In the genomic region with DNA sequence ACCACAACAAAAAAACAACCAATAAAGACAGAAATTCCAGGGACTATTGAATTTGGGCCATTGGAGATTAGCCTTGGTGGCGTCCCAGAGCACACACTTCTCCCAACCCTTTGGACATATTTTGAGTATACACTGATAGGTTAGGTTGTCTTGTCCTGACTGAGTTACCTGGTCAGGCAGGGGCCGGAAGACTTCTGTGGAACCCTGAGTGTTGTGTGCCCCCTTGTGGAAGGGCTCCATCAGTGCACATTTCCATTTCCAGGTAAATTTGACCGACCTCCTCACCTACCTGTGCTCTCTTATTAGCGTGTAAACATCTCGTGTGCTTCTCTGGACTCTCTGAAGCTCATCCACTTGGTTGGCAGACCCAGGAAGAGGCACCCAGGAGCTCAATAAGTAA, we compare ENCODE assay signal across 9 mouse cellular contexts. TPM values are rescaled to one million over a fixed set of nuclear protein-coding genes. Genes with fewer than 3 reads are reported as not detected.
DNase-seq lines count a peak whose midpoint lies in the region; ATAC-seq lines count a peak whose summit lies in the region.
"Had no signal": no experiment of that assay in that cellular context is flagged by ENCODE, and none has a peak within 500 bp of the region (broad histone marks: within the 10 kb centered on the region; RNA-seq: fewer than 3 reads in every experiment).

No protein-coding gene starts in this region.

- no peak overlapping the region for H3K27ac ChIP-seq in neural tube, embryonic 15.5 days (replicated peaks)

- H3K9ac ChIP-seq in neural tube, embryonic 15.5 days (replicated peaks), result no peak overlapping the region

- no peaks in the 10 kb centered on the region for H3K27me3 ChIP-seq in neural tube, embryonic 15.5 days (replicated peaks)

- peaks cover 20% of the 10 kb centered on the region for H3K4me1 ChIP-seq in neural tube, embryonic 15.5 days

- no peaks in the 10 kb centered on the region for H3K36me3 ChIP-seq in neural tube, embryonic 15.5 days

- H3K4me3 ChIP-seq in neural tube, embryonic 15.5 days (replicated peaks), result no peak overlapping the region

- DNase-seq in cerebellum, adult 11 months, result peak; percentile 28
- peak; percentile 45 for DNase-seq in neural tube, embryonic 10.5 days (ENCODE audit: extremely low spot score, low spot score)
- peak; percentile 76 for DNase-seq in cerebellum, postnatal 10 days
- peak; percentile 71 for DNase-seq in kidney, adult 9 months
- DNase-seq in right cerebral cortex, postnatal 10 days (ENCODE audit: low spot score in 2 of 2), result no peak

- H3K9me3 ChIP-seq in neural tube, embryonic 15.5 days (replicated peaks), result no peaks in the 10 kb centered on the region

- H3K4me2 ChIP-seq in neural tube, embryonic 15.5 days, result no peak overlapping the region

- WGBS in neural tube, embryonic 15.5 days, result 30% methylated on average over 5 of the region's 5 CpGs

- no peak for ATAC-seq in cerebellum, adult (ENCODE audit: insufficient number of reproducible peaks, low FRiP score, low TSS enrichment)
- ATAC-seq in neural tube, embryonic 15.5 days (ENCODE audit: low FRiP score), result no peak
- peak; percentile 73 for ATAC-seq in megakaryocyte progenitor cell, adult 5-6 weeks (replicated peaks; ENCODE audit: poor library complexity)

RNA-seq across cellular contexts. Expression of a gene that starts 9.3 kb away (rescaled TPM):
- polyA plus RNA-seq in neural tube, embryonic 15.5 days (2015; fragmentation: Nextera tagmentation; extraction: Ambion mirVana), result 132 and 140 TPM in 2 replicates
- total RNA-seq in megakaryocyte progenitor cell, adult 5-6 weeks (2015), result 157 and 164 TPM in 2 replicates
- total RNA-seq in megakaryocyte progenitor cell, adult 5-6 weeks (2017), result 123 and 133 TPM in 2 replicates

RNA-seq across cellular contexts. Expression of a gene that starts 49.1 kb away (rescaled TPM):
- not detected in 2 replicates for polyA plus RNA-seq in neural tube, embryonic 15.5 days (2015; fragmentation: Nextera tagmentation; extraction: Ambion mirVana)
- total RNA-seq in megakaryocyte progenitor cell, adult 5-6 weeks (2015), result not detected in 2 replicates
- not detected in 2 replicates for total RNA-seq in megakaryocyte progenitor cell, adult 5-6 weeks (2017)
- polyA plus RNA-seq: large intestine, adult 2 months had no signal

Comparison
In these comparisons a context has a peak if more than half of its experiments do, and no peak if none do; other contexts are left out.
1. DNase-seq: peak in cerebellum, adult 11 months (single experiment), neural tube, embryonic 10.5 days (single experiment), cerebellum, postnatal 10 days (2 of 2) and kidney, adult 9 months (single experiment); none in right cerebral cortex, postnatal 10 days (0 of 2).